Mouse (Mus musculus) frontal cortex, postnatal 36 days (tissue): Measurements from ENCODE around the gene Cyb5r3.

Source experiments
- DNase-seq, 2 experiments: peaks; one replicate each; pipeline ENCODE4 v3.0.0; 2022; ENCODE audit warnings: low spot score in 2 of 2

The Cyb5r3 gene

GRCm38 (mm10) chr15:83169772-83170722 is 2.3 kb downstream of the Cyb5r3 start:
- DNase-seq, result no peak

GRCm38 (mm10) chr15:83168875-83169771 is 3.3 kb downstream of the Cyb5r3 start:
- no peak for DNase-seq

- DNase-seq, result no peak
Observed at GRCm38 (mm10) chr15:83168311-83168710, 4.1 kb downstream of the Cyb5r3 start.

DNA sequence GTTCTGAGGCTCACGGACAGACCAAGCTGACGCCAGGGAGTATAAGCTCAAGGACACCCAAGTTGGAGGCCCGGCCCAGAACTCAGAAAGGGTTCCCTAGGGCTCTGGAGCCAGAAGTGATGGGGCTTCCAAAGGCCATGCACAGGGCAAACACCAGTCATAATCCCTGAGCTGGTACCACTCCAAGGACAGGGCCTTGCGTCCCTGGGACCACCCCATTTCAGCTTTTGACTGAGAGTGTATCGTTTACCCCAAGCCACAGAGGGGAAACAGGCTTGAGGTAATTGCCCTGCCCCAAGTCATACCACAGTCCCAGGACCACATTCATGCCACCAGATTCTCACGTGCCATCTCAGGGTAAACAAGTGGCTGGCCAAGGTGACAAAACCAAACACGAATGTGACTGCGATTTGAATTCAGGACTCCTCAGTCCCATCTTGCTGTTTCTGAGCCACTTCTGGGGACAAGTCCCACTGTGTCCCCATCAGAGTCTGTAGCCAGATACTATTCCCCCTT is 4.8 kb downstream of the Cyb5r3 start:
- DNase-seq, result no peak

- DNase-seq, result no peak
Observed at GRCm38 (mm10) chr15:83167126-83167525, 5.3 kb downstream of the Cyb5r3 start.

- no peak for DNase-seq
Observed at GRCm38 (mm10) chr15:83166642-83167041, 5.8 kb downstream of the Cyb5r3 start.

DNA sequence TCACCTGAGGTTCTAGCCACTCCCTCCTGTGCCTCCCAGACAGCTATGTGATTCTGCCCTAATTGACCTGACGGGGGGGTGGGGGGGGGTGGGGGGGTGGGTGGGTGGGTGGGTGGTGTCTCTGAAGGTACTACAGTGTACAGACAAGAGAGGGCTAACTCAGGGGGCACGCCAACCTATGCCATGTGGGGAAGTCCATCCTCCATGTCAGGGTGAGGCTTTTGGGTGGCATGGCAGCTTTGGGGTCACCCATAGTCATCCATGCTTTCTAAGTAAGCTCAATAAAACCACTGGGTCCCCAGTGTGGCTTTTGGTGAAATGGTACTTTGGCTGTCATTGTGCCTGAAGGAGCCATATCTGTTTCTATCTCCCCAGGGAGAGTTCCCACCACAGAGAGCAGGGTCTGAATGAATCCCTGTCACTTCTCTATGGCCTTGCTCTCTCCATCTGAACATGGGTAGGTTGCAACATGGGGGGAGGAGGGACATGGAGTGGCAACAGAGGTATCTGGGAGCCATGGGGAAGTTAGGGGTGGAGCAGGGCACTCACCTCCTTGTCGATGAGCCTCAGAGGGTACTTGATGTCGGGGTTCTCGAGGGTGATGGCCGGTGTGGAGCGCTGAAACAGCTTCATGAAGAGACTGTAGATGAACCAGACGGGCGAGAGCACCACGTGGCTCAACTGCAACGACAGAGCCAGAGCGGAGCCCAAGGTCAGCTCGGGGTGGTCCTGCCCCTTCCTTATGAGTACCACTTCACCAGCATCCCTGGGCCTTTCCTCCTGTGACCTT is 6.7 kb downstream of the Cyb5r3 start:
- no peak for DNase-seq

DNA sequence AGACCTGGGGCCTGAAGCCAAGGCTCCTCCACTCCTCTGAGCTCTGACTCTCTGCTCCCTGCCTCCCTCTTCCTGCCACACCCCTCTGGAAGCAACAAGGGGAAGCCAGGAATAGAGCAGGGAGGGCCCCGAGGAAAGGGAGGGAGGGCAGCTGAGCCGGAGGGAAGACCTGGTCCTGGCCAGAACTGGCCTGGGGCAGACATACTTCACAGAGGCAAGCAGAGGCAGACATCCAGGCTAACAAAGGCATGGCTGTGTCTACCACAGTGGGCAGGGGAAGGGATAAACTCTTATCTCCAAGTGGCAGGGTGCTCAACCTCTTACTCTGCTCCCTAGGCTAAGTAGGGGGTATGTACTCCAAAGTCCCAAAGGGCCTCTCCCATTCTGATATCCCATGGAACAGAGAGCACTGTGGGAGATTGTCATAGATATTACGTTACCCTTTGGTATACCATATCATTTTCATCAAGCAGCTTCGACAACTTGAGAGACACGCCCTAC is 7.4 kb downstream of the Cyb5r3 start:
- no peak for DNase-seq

- DNase-seq, result no peak
Observed at GRCm38 (mm10) chr15:83162818-83163485, 9.4 kb downstream of the Cyb5r3 start.

DNA sequence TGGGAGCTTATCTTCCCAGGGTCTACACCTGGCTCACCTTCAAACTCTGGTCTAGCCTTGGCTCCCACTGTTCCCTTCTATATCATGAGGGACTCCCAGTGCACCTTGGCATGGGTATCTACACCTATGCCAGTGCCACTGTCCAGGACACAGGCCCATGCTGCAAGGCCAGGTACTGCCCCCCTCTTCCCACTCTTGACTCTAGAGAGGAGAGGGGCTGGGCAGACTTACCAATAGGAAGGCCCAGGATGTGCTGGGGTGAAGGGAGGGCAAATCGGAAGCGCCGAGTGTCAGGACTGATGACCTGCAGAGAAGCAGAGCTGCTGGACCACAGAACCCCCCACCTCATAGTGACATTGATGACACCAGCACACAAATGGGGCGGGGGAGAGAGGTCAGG is 10.4 kb downstream of the Cyb5r3 start:
- DNase-seq, result no peak

- DNase-seq, result no peak
Observed at GRCm38 (mm10) chr15:83161062-83161748, 11.2 kb downstream of the Cyb5r3 start.

- DNase-seq, result no peak
Observed at GRCm38 (mm10) chr15:83160561-83160960, 11.8 kb downstream of the Cyb5r3 start.

GRCm38 (mm10) chr15:83159823-83160222 is 12.6 kb downstream of the Cyb5r3 start:
- no peak for DNase-seq

GRCm38 (mm10) chr15:83158587-83159160 is 13.7 kb downstream of the Cyb5r3 start:
- no peak for DNase-seq

DNA sequence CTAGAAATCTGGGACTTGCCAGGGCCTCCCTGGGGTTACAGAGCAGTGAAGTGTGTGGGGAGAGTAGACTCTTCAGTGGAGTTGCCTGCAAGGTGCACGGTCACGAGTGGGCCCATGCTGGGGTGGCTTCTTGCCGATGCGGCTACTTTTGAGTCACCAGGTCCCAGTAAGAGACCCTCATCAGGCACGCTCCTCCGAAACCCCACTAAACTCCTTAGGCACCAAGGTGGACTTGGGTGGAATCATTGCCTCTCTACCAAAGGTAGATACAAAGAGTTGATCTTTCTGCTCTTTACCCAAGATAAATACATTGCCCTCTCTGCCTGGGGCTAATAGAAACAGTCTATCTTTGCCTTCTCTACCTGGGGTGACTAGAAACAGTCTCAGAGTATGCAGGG is 14.7 kb downstream of the Cyb5r3 start:
- DNase-seq, result no peak

DNA sequence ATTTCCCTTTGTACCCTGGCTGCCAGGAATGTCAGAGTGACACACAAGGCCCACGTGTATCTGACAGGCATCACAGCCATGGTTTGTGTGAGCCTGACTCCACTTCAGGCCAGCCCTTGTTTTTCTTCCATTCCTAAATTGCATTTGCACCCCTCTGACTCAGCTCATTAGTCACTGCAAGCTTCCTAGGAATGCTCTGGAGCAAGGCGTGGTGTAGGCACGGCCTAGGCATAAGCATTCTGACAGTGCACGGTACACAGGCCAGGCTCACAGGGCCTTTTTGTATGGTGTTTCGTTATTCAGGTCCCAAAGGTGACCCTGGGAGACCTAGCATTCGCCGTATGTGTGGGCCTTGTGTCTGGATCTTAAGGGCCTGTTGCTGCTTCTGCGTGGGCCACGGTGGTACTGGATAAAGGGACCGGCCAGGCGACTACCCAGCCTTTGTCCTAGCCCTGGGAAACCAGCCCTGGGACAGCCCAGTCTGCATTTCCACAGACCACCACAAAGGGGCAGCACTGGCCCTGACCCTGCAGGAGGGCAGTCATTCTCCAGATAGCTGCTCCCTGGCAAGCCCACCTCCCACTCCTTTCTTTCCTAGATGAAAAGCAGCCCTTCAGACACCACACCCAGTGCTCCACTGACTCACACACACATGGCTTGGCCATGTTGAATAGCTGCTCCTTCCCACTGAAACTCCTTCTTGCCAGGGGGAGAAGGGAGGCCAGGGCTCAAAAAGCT is 15.3 kb downstream of the Cyb5r3 start:
- DNase-seq, result no peak

DNA sequence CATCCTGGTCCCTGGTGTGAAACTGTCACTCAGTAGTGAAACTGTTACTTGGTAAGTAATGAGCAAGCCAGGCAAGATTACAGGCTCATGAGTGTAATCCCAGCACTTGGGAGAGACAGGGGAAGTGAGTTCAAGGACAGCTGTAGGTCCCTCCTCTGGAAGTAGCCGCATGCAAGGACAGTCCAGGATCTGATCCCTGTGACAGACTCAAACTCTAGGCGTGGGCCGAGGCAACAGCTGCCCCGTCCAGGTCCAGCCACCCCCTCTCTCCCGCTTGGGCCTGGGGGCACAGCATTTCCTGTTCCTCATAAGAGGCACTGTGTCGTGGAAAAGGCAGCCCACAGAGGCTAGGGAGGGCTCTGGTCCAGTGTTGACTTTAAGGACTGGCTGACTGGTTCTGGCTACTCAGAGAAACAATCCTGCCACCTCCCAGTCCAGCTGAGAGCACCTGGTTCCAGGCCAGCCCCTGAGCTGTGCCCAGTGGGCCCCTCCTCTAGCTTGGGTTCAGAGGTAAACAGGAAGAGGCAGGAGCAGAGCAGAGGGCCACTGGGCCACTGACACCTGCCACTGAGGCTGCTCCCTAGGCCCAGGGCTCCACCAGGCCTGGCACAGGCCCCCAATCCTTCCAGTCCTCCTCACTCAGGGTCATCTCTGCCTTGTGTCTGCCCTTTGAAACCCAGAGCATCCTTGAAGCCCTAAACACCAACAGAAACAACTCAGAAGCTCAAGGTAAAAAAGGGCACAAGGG is 16.5 kb downstream of the Cyb5r3 start:
- DNase-seq, result no peak

DNA sequence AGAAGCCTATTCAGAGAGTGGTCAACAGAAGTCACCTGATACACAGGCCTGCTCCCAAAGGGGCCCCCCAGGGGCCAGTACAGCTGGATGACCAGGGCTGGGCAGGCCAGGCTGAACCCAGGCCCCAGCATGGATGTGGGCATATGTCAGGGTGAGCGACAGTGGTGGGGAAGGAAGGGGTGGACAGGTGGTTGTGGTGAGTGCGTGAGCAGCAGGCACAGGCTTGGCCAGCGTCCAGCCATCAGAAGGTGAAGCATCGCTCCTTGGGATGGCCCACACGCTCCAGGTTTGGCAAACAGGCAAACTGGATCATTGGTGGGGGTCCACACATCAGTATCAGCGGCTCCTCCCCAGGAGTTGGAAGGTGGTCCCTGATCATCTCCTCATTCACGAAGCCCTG is 18.1 kb downstream of the Cyb5r3 start:
- no peak for DNase-seq
